Mouse (Mus musculus): ENCODE data around the gene Cd53. TPM values are rescaled to one million over a fixed set of nuclear protein-coding genes. Genes with fewer than 3 reads are reported as not detected.

Gene Cd53
- 4.4 TPM for polyA plus RNA-seq (2015; fragmentation: Illumina TruSeq; extraction: RNeasy Lipid Tissue Mini Kit (QIAGEN cat#74804); ENCODE audit: insufficient read depth, low read depth, low replicate concordance)

GRCm38 (mm10) chr3:106789930-106790329, at the start of gene Cd53:
Gene Cd53, minus strand, starts transcription at chr3:106790149.

GRCm38 (mm10) chr3:106826187-106826586, 36.2 kb upstream of the Cd53 start, which contains the start of gene Olfr266:
Gene Olfr266, minus strand, starts transcription at chr3:106826287.

Other genes starting within 250 kb of the Cd53 start
- 11.0 TPM for gene Dram2, start 242.4 kb downstream of the Cd53 start, polyA plus RNA-seq (2015; fragmentation: Illumina TruSeq; extraction: RNeasy Lipid Tissue Mini Kit (QIAGEN cat#74804); ENCODE audit: insufficient read depth, low read depth, low replicate concordance)
- 11.9 TPM for gene Cept1, start 242.3 kb downstream of the Cd53 start, polyA plus RNA-seq (2015; fragmentation: Illumina TruSeq; extraction: RNeasy Lipid Tissue Mini Kit (QIAGEN cat#74804); ENCODE audit: insufficient read depth, low read depth, low replicate concordance)
- 6.6 TPM for gene Lrif1, start 105.2 kb downstream of the Cd53 start, polyA plus RNA-seq (2015; fragmentation: Illumina TruSeq; extraction: RNeasy Lipid Tissue Mini Kit (QIAGEN cat#74804); ENCODE audit: insufficient read depth, low read depth, low replicate concordance)
- not detected for gene Olfr266, start 36.1 kb upstream of the Cd53 start, polyA plus RNA-seq (2015; fragmentation: Illumina TruSeq; extraction: RNeasy Lipid Tissue Mini Kit (QIAGEN cat#74804); ENCODE audit: insufficient read depth, low read depth, low replicate concordance)
- not detected for gene Kcna3, start 246.0 kb upstream of the Cd53 start, polyA plus RNA-seq (2015; fragmentation: Illumina TruSeq; extraction: RNeasy Lipid Tissue Mini Kit (QIAGEN cat#74804); ENCODE audit: insufficient read depth, low read depth, low replicate concordance)

Measured in pancreas, adult 10 weeks (tissue).